Mouse (Mus musculus) neural tube, embryonic 13.5 days (tissue): ENCODE results near the gene Eps8l3. TPM values are rescaled to one million over a fixed set of nuclear protein-coding genes. Genes with fewer than 3 reads are reported as not detected.
"Not testable (repeated sequence)": the region's sequence is repeated elsewhere in the genome, so short reads cannot be mapped to it uniquely, and the experiment has no call there.

Source experiments
- ATAC-seq: fragments of 200-750 bp; cut with Nextera tagmentation; 2 replicates; pipeline ENCODE4 v1.8.0; 2017; ENCODE audit warnings: low read depth, mild to moderate bottlenecking, moderate TSS enrichment, moderate library complexity
- H3K27ac ChIP-seq: fragments of 300-500 bp; sonication (generic); replicated peaks from 2 replicates; pipeline ENCODE4 v1.5.1; 2015; ENCODE audit warnings: moderate library complexity, mild to moderate bottlenecking, inconsistent platforms
- H3K27me3 ChIP-seq: fragments of 300-500 bp; sonication (generic); 2 replicates; pipeline ENCODE4 v1.6.1; 2015; ENCODE audit warnings: mild to moderate bottlenecking, inconsistent platforms
- H3K36me3 ChIP-seq: fragments of 300-500 bp; sonication (generic); 2 replicates; pipeline ENCODE4 v1.6.1; 2015; ENCODE audit warnings: mild to moderate bottlenecking, inconsistent platforms
- H3K4me1 ChIP-seq: fragments of 300-500 bp; sonication (generic); replicated peaks from 2 replicates; pipeline ENCODE4 v1.6.1; 2015; ENCODE audit warnings: inconsistent platforms
- H3K4me2 ChIP-seq: fragments of 300-500 bp; sonication (generic); 2 replicates; pipeline ENCODE4 v1.6.1; 2015; ENCODE audit warnings: inconsistent platforms, mild to moderate bottlenecking, moderate library complexity
- H3K4me3 ChIP-seq: fragments of 300-500 bp; sonication (generic); 2 replicates; pipeline ENCODE4 v1.5.1; 2015; ENCODE audit warnings: mild to moderate bottlenecking, inconsistent platforms
- H3K9ac ChIP-seq: fragments of 300-500 bp; sonication (generic); 2 replicates; pipeline ENCODE4 v1.6.1; 2015; ENCODE audit warnings: moderate library complexity, mild to moderate bottlenecking, inconsistent platforms
- H3K9me3 ChIP-seq: fragments of 300-500 bp; sonication (generic); 2 replicates; pipeline ENCODE4 v1.6.1; 2016; ENCODE audit warnings: inconsistent platforms
- WGBS: fragments of 180-500 bp; shearing (Covaris S2); methylation state at CpG from one replicate; pipeline ENCODE4 v1.1.7; 2015; 5-methylcytosine and 5-hydroxymethylcytosine counted together
- polyA plus RNA-seq: library from polyadenylated mRNA; unstranded; fragments of >200 nt; fragmentation: Nextera tagmentation; extraction: Ambion mirVana; gene quantifications from 2 replicates; pipeline ENCODE4 v1.2.1, GENCODE M21; 2015

The Eps8l3 gene
- polyA plus RNA-seq, 1 experiment from 2014 or later, result not detected

- 71% methylated on average over 24 of the region's 24 CpGs for WGBS
- Histone ChIP-seq H3K27ac (no peak overlapping the region), H3K4me3 (no peak overlapping the region), H3K9me3 (no peaks in the 10 kb centered on the region), H3K9ac (no peak overlapping the region), H3K27me3 (no peaks in the 10 kb centered on the region), H3K4me1 (peaks cover 12% of the 10 kb centered on the region), H3K4me2 (no peak overlapping the region), H3K36me3 (no peaks in the 10 kb centered on the region)
- ATAC-seq, result no peak
These were observed 3.4 kb upstream of the Eps8l3 start for GRCm38 (mm10) chr3:107873335-107874251.

- H3K9ac ChIP-seq, result no peak overlapping the region
- H3K27me3 ChIP-seq, result no peaks in the 10 kb centered on the region
- no peaks in the 10 kb centered on the region for H3K4me1 ChIP-seq
- H3K27ac ChIP-seq, result no peak overlapping the region
- H3K36me3 ChIP-seq, result no peaks in the 10 kb centered on the region
- no peak for ATAC-seq
- no peak overlapping the region for H3K4me2 ChIP-seq
- no peak overlapping the region for H3K4me3 ChIP-seq
- H3K9me3 ChIP-seq, result no peaks in the 10 kb centered on the region
- WGBS, result 71% methylated on average over 6 of the region's 6 CpGs
These were observed 1.8 kb upstream of the Eps8l3 start for GRCm38 (mm10) chr3:107875231-107875630.

- H3K9me3 ChIP-seq, result no peaks in the 10 kb centered on the region
- no peak overlapping the region for H3K4me2 ChIP-seq
- H3K27me3 ChIP-seq, result no peaks in the 10 kb centered on the region
- H3K9ac ChIP-seq, result no peak overlapping the region
- H3K27ac ChIP-seq, result no peak overlapping the region
- 80% methylated on average over 12 of the region's 12 CpGs for WGBS
- no peaks in the 10 kb centered on the region for H3K36me3 ChIP-seq
- H3K4me1 ChIP-seq, result no peaks in the 10 kb centered on the region
- no peak for ATAC-seq
- no peak overlapping the region for H3K4me3 ChIP-seq
These were observed 1.0 kb downstream of the Eps8l3 start for GRCm38 (mm10) chr3:107877747-107878736.

- peak overlapping the region; percentile 40 for H3K27ac ChIP-seq
- no peaks in the 10 kb centered on the region for H3K27me3 ChIP-seq
- no peak overlapping the region for H3K4me3 ChIP-seq
- H3K9ac ChIP-seq, result no peak overlapping the region
- 83% methylated on average over 9 of the region's 9 CpGs for WGBS
- no peaks in the 10 kb centered on the region for H3K9me3 ChIP-seq
- ATAC-seq, result peak; percentile 95
- no peak overlapping the region for H3K4me2 ChIP-seq
- peaks cover 6% of the 10 kb centered on the region; the same call in 1 of the 2 replicates for H3K36me3 ChIP-seq
- H3K4me1 ChIP-seq, result 0 out of 2 replicates have a peak, but pooled peaks cover 6% of the 10 kb centered on the region
These were observed 10.9 kb downstream of the Eps8l3 start for GRCm38 (mm10) chr3:107887674-107888495.

- not testable (repeated sequence) for H3K9me3 ChIP-seq, H3K36me3 ChIP-seq, H3K27ac ChIP-seq, H3K4me1 ChIP-seq, H3K4me3 ChIP-seq, H3K9ac ChIP-seq, H3K4me2 ChIP-seq, ATAC-seq, H3K27me3 ChIP-seq
- 90% methylated on average over 2 of the region's 2 CpGs for WGBS
These were observed 12.2 kb downstream of the Eps8l3 start for GRCm38 (mm10) chr3:107889236-107889635.

- H3K27ac ChIP-seq, result peak overlapping the region; percentile 82; the same call in 1 of the 2 replicates
- H3K36me3 ChIP-seq, result peaks cover 30% of the 10 kb centered on the region
- ATAC-seq, result peak; percentile 48
- peak overlapping the region; percentile 83 for H3K4me2 ChIP-seq
- no peaks in the 10 kb centered on the region for H3K27me3 ChIP-seq
- peak overlapping the region; percentile 77 for H3K4me3 ChIP-seq
- peak overlapping the region; percentile 94 for H3K9ac ChIP-seq
- peaks cover 16% of the 10 kb centered on the region for H3K4me1 ChIP-seq
- 13% methylated on average over 6 of the region's 6 CpGs for WGBS
- no peaks in the 10 kb centered on the region for H3K9me3 ChIP-seq
These were observed 18.2 kb downstream of the Eps8l3 start for GRCm38 (mm10) chr3:107895194-107895719.

GRCm38 (mm10) chr3:107895720-107896569 lies 18.9 kb downstream of the Eps8l3 start, which contains the start of gene Gstm5:
Gene Gstm5, plus strand, starts transcription at chr3:107895821.
- H3K4me3 ChIP-seq, result peak within 1 kb of the TSS; percentile 77
- peak within 1 kb of the TSS; percentile 82 for H3K27ac ChIP-seq
- H3K9me3 ChIP-seq, result no peaks in the 10 kb centered on the region
- no peaks in the 10 kb centered on the region for H3K27me3 ChIP-seq
- ATAC-seq, result peak; percentile 96
- WGBS, result 6% methylated on average over 40 of the region's 40 CpGs
- H3K4me1 ChIP-seq, result peaks cover 16% of the 10 kb centered on the region
- peaks cover 30% of the 10 kb centered on the region for H3K36me3 ChIP-seq
- H3K4me2 ChIP-seq, result peak within 1 kb of the TSS; percentile 83
- H3K9ac ChIP-seq, result peak within 1 kb of the TSS; percentile 94

GRCm38 (mm10) chr3:107898691-107899090 lies 21.7 kb downstream of the Eps8l3 start:
- no peak overlapping the region for H3K4me2 ChIP-seq
- no peak overlapping the region for H3K9ac ChIP-seq
- 96% methylated on average over 13 of the region's 13 CpGs for WGBS
- H3K27me3 ChIP-seq, result no peaks in the 10 kb centered on the region
- peaks cover 22% of the 10 kb centered on the region for H3K36me3 ChIP-seq
- H3K9me3 ChIP-seq, result no peaks in the 10 kb centered on the region
- no peak overlapping the region for H3K27ac ChIP-seq
- no peak overlapping the region for H3K4me3 ChIP-seq
- ATAC-seq, result no peak
- peaks cover 16% of the 10 kb centered on the region for H3K4me1 ChIP-seq

GRCm38 (mm10) chr3:107900955-107901673 lies 24.1 kb downstream of the Eps8l3 start:
- ATAC-seq, result no peak
- Histone ChIP-seq H3K9me3 (no peaks in the 10 kb centered on the region), H3K4me1 (peaks cover 6% of the 10 kb centered on the region), H3K4me2 (no peak overlapping the region), H3K9ac (no peak overlapping the region), H3K4me3 (no peak overlapping the region), H3K36me3 (peaks cover 22% of the 10 kb centered on the region), H3K27ac (peak overlapping the region; percentile 14; the same call in 1 of the 2 replicates), H3K27me3 (no peaks in the 10 kb centered on the region)
- 63% methylated on average over 11 of the region's 11 CpGs for WGBS

- Histone ChIP-seq H3K4me1 (no peaks in the 10 kb centered on the region), H3K9ac (no peak overlapping the region), H3K27me3 (no peaks in the 10 kb centered on the region), H3K36me3 (no peaks in the 10 kb centered on the region), H3K27ac (no peak overlapping the region), H3K4me2 (no peak overlapping the region), H3K4me3 (no peak overlapping the region), H3K9me3 (no peaks in the 10 kb centered on the region)
- 56% methylated on average over 6 of the region's 6 CpGs for WGBS
- no peak for ATAC-seq
These were observed 28.9 kb downstream of the Eps8l3 start for GRCm38 (mm10) chr3:107905942-107906341.
